Mouse (Mus musculus) MEL (cell line): Measurements from ENCODE around the gene Rpp30. TPM values are rescaled to one million over a fixed set of nuclear protein-coding genes. Genes with fewer than 3 reads are reported as not detected.
A peak's percentile ranks its signal among the peaks of the same experiment; 100 is the strongest.

ENCODE experiments used
- DNase-seq: peaks from one replicate; pipeline ENCODE4 v3.0.0; 2011; ENCODE audit warnings: low read depth, low spot score
- H3K27ac ChIP-seq: 2 replicates; pipeline ENCODE4 v1.5.1; 2012; ENCODE audit warnings: low read depth, mild to moderate bottlenecking, control low read depth, low read length, moderate library complexity; ENCODE audit not compliant: control insufficient read depth
- H3K27me3 ChIP-seq, 2 experiments: fragments of 150-350 bp in 1 of 2; sonication (generic) in 1 of 2; 2 replicates each; pipeline ENCODE4 v1.6.1; 2012; ENCODE audit warnings: low read length in 2 of 2, mild to moderate bottlenecking in 2 of 2, improper control_type of control experiment in 1 of 2, moderate library complexity in 1 of 2; ENCODE audit not compliant: insufficient read depth in 2 of 2, control insufficient read depth in 1 of 2
- H3K36me3 ChIP-seq, 2 experiments: 2 replicates each; pipeline ENCODE4 v1.6.1; 2012 to 2014; ENCODE audit warnings: low read length in 2 of 2, improper control_type of control experiment in 1 of 2, inconsistent platforms in 1 of 2, mild to moderate bottlenecking in 1 of 2; ENCODE audit not compliant: insufficient read depth in 2 of 2, control insufficient read depth in 1 of 2
- H3K4me1 ChIP-seq, 2 experiments: fragments of 150-350 bp in 1 of 2; sonication (generic) in 1 of 2; 2 replicates each; pipeline ENCODE4 v1.6.1; 2012; ENCODE audit warnings: low read length in 2 of 2, improper control_type of control experiment in 1 of 2, mild to moderate bottlenecking in 1 of 2; ENCODE audit not compliant: insufficient read depth in 2 of 2, control insufficient read depth in 1 of 2
- H3K4me3 ChIP-seq, 2 experiments: fragments of 150-350 bp in 1 of 2; sonication (generic) in 1 of 2; 2 replicates each; pipeline ENCODE4 v1.5.1; 2012; ENCODE audit warnings: low read depth in 2 of 2, low read length in 2 of 2, mild to moderate bottlenecking in 2 of 2, moderate library complexity in 2 of 2, control low read depth in 1 of 2, improper control_type of control experiment in 1 of 2; ENCODE audit not compliant: control insufficient read depth in 1 of 2, insufficient read depth in 1 of 2
- H3K79me2 ChIP-seq: 2 replicates; pipeline ENCODE4 v1.6.1; 2012; ENCODE audit warnings: mild to moderate bottlenecking, low read length, moderate library complexity; ENCODE audit not compliant: control insufficient read depth, poor library complexity, insufficient read depth
- H3K9ac ChIP-seq: 2 replicates; pipeline ENCODE4 v1.6.1; 2012; ENCODE audit warnings: low read depth, mild to moderate bottlenecking, control low read depth, low read length, moderate library complexity; ENCODE audit not compliant: control insufficient read depth, poor library complexity, severe bottlenecking
- H3K9me3 ChIP-seq: fragments of 150-350 bp; sonication (generic); replicated peaks from 2 replicates; pipeline ENCODE4 v1.6.1; 2012; ENCODE audit warnings: mild to moderate bottlenecking, low read length, improper control_type of control experiment, moderate library complexity; ENCODE audit not compliant: insufficient read depth
- BHLHE40 ChIP-seq: IDR thresholded peaks from 2 replicates; pipeline ENCODE4 v1.6.1; 2012; ENCODE audit warnings: low read depth, mild to moderate bottlenecking, inconsistent platforms, low read length, improper control_type of control experiment, borderline replicate concordance
- CHD1 ChIP-seq: IDR thresholded peaks from 2 replicates; pipeline ENCODE4 v1.6.1; 2012; ENCODE audit warnings: low read depth, mild to moderate bottlenecking, inconsistent platforms, low read length, improper control_type of control experiment
- CHD2 ChIP-seq: IDR thresholded peaks from 2 replicates; pipeline ENCODE4 v1.6.1; 2011; ENCODE audit warnings: low read length, improper control_type of control experiment
- CTCF ChIP-seq, 3 experiments: IDR thresholded peaks in 2 of 3; conservative IDR thresholded peaks in 1 of 3; 2 replicates each; pipeline ENCODE4 v1.5.1; 2011 to 2012; ENCODE audit warnings: low read length in 3 of 3, low read depth in 2 of 3, mild to moderate bottlenecking in 2 of 3, improper control_type of control experiment in 1 of 3, inconsistent platforms in 1 of 3, mixed read lengths in 1 of 3, moderate library complexity in 1 of 3; ENCODE audit not compliant: control insufficient read depth in 1 of 3, insufficient read depth in 1 of 3, poor library complexity in 1 of 3, severe bottlenecking in 1 of 3
- E2F4 ChIP-seq: IDR thresholded peaks from 2 replicates; pipeline ENCODE4 v1.6.1; 2011; ENCODE audit warnings: low read depth, low read length, improper control_type of control experiment, borderline replicate concordance
- ELF1 ChIP-seq: IDR thresholded peaks from 2 replicates; pipeline ENCODE4 v1.6.1; 2014; ENCODE audit warnings: low read depth, mild to moderate bottlenecking, inconsistent platforms, low read length, improper control_type of control experiment, moderate library complexity
- EP300 ChIP-seq, 2 experiments: IDR thresholded peaks; 2 replicates each; pipeline ENCODE4 v1.6.1; 2011; ENCODE audit warnings: improper control_type of control experiment in 2 of 2, low read length in 2 of 2, low read depth in 1 of 2, mild to moderate bottlenecking in 1 of 2
- ETS1 ChIP-seq: IDR thresholded peaks from 2 replicates; pipeline ENCODE4 v1.6.1; 2012; ENCODE audit warnings: low read depth, mild to moderate bottlenecking, inconsistent platforms, low read length, improper control_type of control experiment, moderate library complexity
- GABPA ChIP-seq: IDR thresholded peaks from 2 replicates; pipeline ENCODE4 v1.6.1; 2012; ENCODE audit warnings: low read depth, mild to moderate bottlenecking, inconsistent platforms, low read length, improper control_type of control experiment, moderate library complexity
- GATA1 ChIP-seq: IDR thresholded peaks from 2 replicates; pipeline ENCODE4 v1.6.1; 2011; ENCODE audit warnings: low read depth, low read length, improper control_type of control experiment
- HCFC1 ChIP-seq: IDR thresholded peaks from 2 replicates; pipeline ENCODE4 v1.6.1; 2012; ENCODE audit warnings: low read depth, mild to moderate bottlenecking, inconsistent platforms, low read length, improper control_type of control experiment, moderate library complexity
- JUND ChIP-seq: IDR thresholded peaks from 2 replicates; pipeline ENCODE4 v1.6.1; 2011; ENCODE audit warnings: low read depth, mild to moderate bottlenecking, improper control_type of control experiment, low read length
- KAT2A ChIP-seq: conservative IDR thresholded peaks from 2 replicates; pipeline ENCODE4 v1.6.1; 2012; ENCODE audit warnings: low read depth, low read length, improper control_type of control experiment, inconsistent platforms
- MAFK ChIP-seq: IDR thresholded peaks from 2 replicates; pipeline ENCODE4 v1.6.1; 2011; ENCODE audit warnings: low read depth, mild to moderate bottlenecking, low read length, improper control_type of control experiment, borderline replicate concordance
- MAX ChIP-seq: IDR thresholded peaks from 2 replicates; pipeline ENCODE4 v1.6.1; 2011; ENCODE audit warnings: low read length, improper control_type of control experiment
- MAZ ChIP-seq: IDR thresholded peaks from 2 replicates; pipeline ENCODE4 v1.6.1; 2012; ENCODE audit warnings: low read depth, mild to moderate bottlenecking, inconsistent platforms, low read length, improper control_type of control experiment
- MEF2A ChIP-seq: IDR thresholded peaks from 2 replicates; pipeline ENCODE4 v1.6.1; 2014; ENCODE audit warnings: low read depth, mild to moderate bottlenecking, inconsistent platforms, low read length, improper control_type of control experiment; ENCODE audit not compliant: poor library complexity, insufficient replicate concordance, severe bottlenecking; ENCODE audit errors: extremely low read depth
- MXI1 ChIP-seq: IDR thresholded peaks from 2 replicates; pipeline ENCODE4 v1.6.1; 2011; ENCODE audit warnings: mild to moderate bottlenecking, low read depth, low read length, improper control_type of control experiment
- MYB ChIP-seq: IDR thresholded peaks from 2 replicates; pipeline ENCODE4 v1.6.1; 2011; ENCODE audit warnings: mild to moderate bottlenecking, low read depth, low read length, improper control_type of control experiment
- MYC ChIP-seq: IDR thresholded peaks from 2 replicates; pipeline ENCODE4 v1.6.1; 2011; ENCODE audit warnings: low read depth, mild to moderate bottlenecking, low read length, improper control_type of control experiment, moderate library complexity
- NELFE ChIP-seq: IDR thresholded peaks from 2 replicates; pipeline ENCODE4 v1.6.1; 2011; ENCODE audit warnings: low read depth, low read length, improper control_type of control experiment
- NRF1 ChIP-seq: IDR thresholded peaks from 2 replicates; pipeline ENCODE4 v1.6.1; 2014; ENCODE audit warnings: low read depth, mild to moderate bottlenecking, inconsistent platforms, low read length, improper control_type of control experiment, moderate library complexity; ENCODE audit not compliant: poor library complexity, insufficient read depth, severe bottlenecking
- POLR2A ChIP-seq, 2 experiments: IDR thresholded peaks; 2 replicates each; pipeline ENCODE4 v1.6.1; 2011 to 2012; ENCODE audit warnings: low read length in 2 of 2, mild to moderate bottlenecking in 2 of 2, control low read depth in 1 of 2, improper control_type of control experiment in 1 of 2, low read depth in 1 of 2, moderate library complexity in 1 of 2; ENCODE audit not compliant: control insufficient read depth in 1 of 2, insufficient read depth in 1 of 2, poor library complexity in 1 of 2
- POLR2AphosphoS2 ChIP-seq: IDR thresholded peaks from 2 replicates; pipeline ENCODE4 v1.6.1; 2011; ENCODE audit warnings: low read length, improper control_type of control experiment
- POLR2AphosphoS5 ChIP-seq: IDR thresholded peaks from 2 replicates; pipeline ENCODE4 v1.6.1; 2012; ENCODE audit warnings: low read depth, borderline replicate concordance, mild to moderate bottlenecking, inconsistent platforms, low read length, moderate library complexity, mixed read lengths
- RAD21 ChIP-seq: IDR thresholded peaks from 2 replicates; pipeline ENCODE4 v1.6.1; 2011; ENCODE audit warnings: mild to moderate bottlenecking, low read depth, low read length, improper control_type of control experiment
- RCOR1 ChIP-seq: IDR thresholded peaks from 2 replicates; pipeline ENCODE4 v1.6.1; 2012; ENCODE audit warnings: low read depth, mild to moderate bottlenecking, inconsistent platforms, low read length, improper control_type of control experiment
- SIN3A ChIP-seq: IDR thresholded peaks from 2 replicates; pipeline ENCODE4 v1.6.1; 2012; ENCODE audit warnings: low read length, improper control_type of control experiment, inconsistent platforms
- TBP ChIP-seq: IDR thresholded peaks from 2 replicates; pipeline ENCODE4 v1.8.0; 2011; ENCODE audit warnings: low read depth, low read length, improper control_type of control experiment
- TCF12 ChIP-seq: IDR thresholded peaks from 2 replicates; pipeline ENCODE4 v1.6.1; 2014; ENCODE audit warnings: low read depth, mild to moderate bottlenecking, inconsistent platforms, low read length, improper control_type of control experiment, moderate library complexity
- UBTF ChIP-seq: IDR thresholded peaks from 2 replicates; pipeline ENCODE4 v1.6.1; 2012; ENCODE audit warnings: low read depth, mild to moderate bottlenecking, inconsistent platforms, low read length, improper control_type of control experiment, moderate library complexity, borderline replicate concordance; ENCODE audit not compliant: insufficient read depth
- USF1 ChIP-seq: IDR thresholded peaks from 2 replicates; pipeline ENCODE4 v1.6.1; 2014; ENCODE audit warnings: low read depth, mild to moderate bottlenecking, inconsistent platforms, low read length, improper control_type of control experiment, moderate library complexity
- USF2 ChIP-seq, 2 experiments: IDR thresholded peaks; 2 replicates each; pipeline ENCODE4 v1.6.1; 2011 to 2012; ENCODE audit warnings: improper control_type of control experiment in 2 of 2, low read length in 2 of 2, borderline replicate concordance in 1 of 2, inconsistent platforms in 1 of 2, low read depth in 1 of 2, mild to moderate bottlenecking in 1 of 2; ENCODE audit not compliant: insufficient read depth in 1 of 2
- ZC3H11A ChIP-seq: IDR thresholded peaks from 2 replicates; pipeline ENCODE4 v1.6.1; 2012; ENCODE audit warnings: low read depth, mild to moderate bottlenecking, inconsistent platforms, low read length, improper control_type of control experiment
- ZKSCAN1 ChIP-seq: IDR thresholded peaks from 2 replicates; pipeline ENCODE4 v1.6.1; 2012; ENCODE audit warnings: low read depth, mild to moderate bottlenecking, inconsistent platforms, low read length, improper control_type of control experiment, moderate library complexity
- ZMIZ1 ChIP-seq: IDR thresholded peaks from 2 replicates; pipeline ENCODE4 v1.6.1; 2012; ENCODE audit warnings: low read depth, mild to moderate bottlenecking, inconsistent platforms, low read length, improper control_type of control experiment, moderate library complexity
- ZNF384 ChIP-seq: IDR thresholded peaks from 2 replicates; pipeline ENCODE4 v1.6.1; 2012; ENCODE audit warnings: low read depth, mild to moderate bottlenecking, inconsistent platforms, low read length, improper control_type of control experiment
- polyA plus RNA-seq, 2 experiments: library from polyadenylated mRNA; stranded (reverse) in 1 of 2; unstranded in 1 of 2; fragments of >175 nt in 1 of 2; fragments of >200 nt in 1 of 2; gene quantifications; 2 replicates each; pipeline versions ENCODE4 v1.2.1 to v1.2.4; 2012; ENCODE audit warnings: low replicate concordance in 2 of 2, low read depth in 1 of 2; ENCODE audit not compliant: insufficient read length in 2 of 2, insufficient read depth in 1 of 2, missing spikeins in 1 of 2
- total RNA-seq: library from RNA; depleted of rRNA; stranded (reverse); fragments of 300-350 nt; gene quantifications from 2 replicates; pipeline ENCODE4 v1.2.3, GENCODE M21; 2012

The Rpp30 gene
- total and polyA plus RNA-seq, 3 experiments = 55.4 to 81.3 TPM; not detected in 1

GRCm38 (mm10) chr19:36090781-36091180, 7.3 kb downstream of the Rpp30 start:
- H3K27me3 ChIP-seq = no peaks in the 10 kb centered on the region
- H3K4me1 ChIP-seq = 0 out of 4 replicates have a peak, but pooled peaks cover 0 to 2% of the 10 kb centered on the region in 2 experiments
- peaks cover 4 to 5% of the 10 kb centered on the region in 2 experiments; a peak in 3 of 4 replicates for H3K36me3 ChIP-seq
- peak; percentile 85 for DNase-seq
- no peaks in the 10 kb centered on the region for H3K9me3 ChIP-seq
- H3K79me2 ChIP-seq = no peaks in the 10 kb centered on the region
- H3K4me3 ChIP-seq = no peak overlapping the region
- no peak overlapping the region for H3K9ac ChIP-seq
- H3K27ac ChIP-seq = no peak overlapping the region
- TF ChIP-seq CHD2 (no peak), UBTF (no peak), MXI1 (peak; percentile 41; the same call in 1 of the 2 replicates), RCOR1 (no peak), ZMIZ1 (no peak), ETS1 (no peak), SIN3A (peak; percentile 50; the same call in 1 of the 2 replicates), POLR2AphosphoS5 (no peak), CHD1 (no peak), HCFC1 (0 out of 2 replicates have a peak, but pooled peaks have one; percentile 18), ZNF384 (no peak), USF1 (no peak), RAD21 (peak; percentile 77), TBP (0 out of 2 replicates have a peak, but pooled peaks have one; percentile 20), MAZ (no peak), NELFE (no peak), E2F4 (no peak), ZC3H11A (peak; percentile 46), MEF2A (no peak), JUND (no peak), USF2 (IDR thresholded peaks at IDR 0.05; ENCODE audit: borderline replicate concordance in 1 of 2, insufficient read depth in 1 of 2, low read depth in 1 of 2, low read length in 2 of 2) (no peak), KAT2A (no peak), GABPA (no peak), POLR2AphosphoS2 (no peak), ZKSCAN1 (no peak), MYB (0 out of 2 replicates have a peak, but pooled peaks have one; percentile 40), EP300 (IDR thresholded peaks at IDR 0.05; ENCODE audit: low read depth in 1 of 2, low read length in 2 of 2) (peak in 1 of 2 experiments; percentile 59; a peak in 2 of 4 replicates), BHLHE40 (peak; percentile 58; the same call in 1 of the 2 replicates), MAX (no peak), TCF12 (0 out of 2 replicates have a peak, but pooled peaks have one; percentile 45), GATA1 (peak; percentile 56), CTCF (IDR thresholded peaks at IDR 0.05 in 2 of 3, conservative IDR thresholded peaks at IDR 0.05 in 1 of 3; ENCODE audit: control insufficient read depth in 1 of 3, insufficient read depth in 1 of 3, low read depth in 2 of 3, low read length in 3 of 3, poor library complexity in 1 of 3, severe bottlenecking in 1 of 3) (peak; percentile 22 to 83 (median 66); a peak in 4 of 6 replicates), MAFK (no peak), ELF1 (no peak), NRF1 (no peak), POLR2A (IDR thresholded peaks at IDR 0.05; ENCODE audit: control insufficient read depth in 1 of 2, insufficient read depth in 1 of 2, low read depth in 1 of 2, low read length in 2 of 2, poor library complexity in 1 of 2) (no peak), MYC (no peak)
